Mouse (Mus musculus): Measurements from ENCODE around the gene Cypt14. TPM values are rescaled to one million over a fixed set of nuclear protein-coding genes. Genes with fewer than 3 reads are reported as not detected.

The Cypt14 gene
- polyA plus RNA-seq (2021; fragmentation: Nextera tagmentation), result not detected in 2 replicates
- long read RNA-seq, experiment 1, result 0 reads
- long read RNA-seq, experiment 2, result 0 reads

DNA sequence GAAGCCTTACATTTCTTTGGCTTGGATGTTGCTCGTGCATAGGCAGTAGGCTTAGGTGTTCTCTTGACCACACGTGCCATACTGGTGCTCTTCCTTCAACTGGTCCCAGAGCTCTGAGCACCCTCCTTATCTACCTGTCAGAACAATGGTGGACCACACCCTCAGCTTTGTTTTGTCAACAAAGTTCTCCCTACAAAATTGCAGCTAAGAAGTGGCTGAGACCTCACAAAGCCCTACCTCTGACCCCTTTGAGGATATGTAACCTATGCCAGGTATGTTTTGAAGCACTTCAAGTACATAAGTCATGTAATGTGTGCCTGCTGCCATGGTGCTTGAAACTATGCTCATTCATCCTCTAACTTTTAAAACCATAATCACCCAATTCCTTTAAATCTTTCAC is at the start of gene Cypt14:
Gene Cypt14 (minus strand): TSS at position 101 of the 400 bp plus-strand sequence.

